Mouse (Mus musculus) brown adipose tissue, adult 24 weeks (tissue): Measurements from ENCODE around the gene Tox2. TPM values are rescaled to one million over a fixed set of nuclear protein-coding genes. Genes with fewer than 3 reads are reported as not detected.

Source experiments
- H3K27ac ChIP-seq: fragments of 200-500 bp; replicated peaks from 2 replicates; pipeline ENCODE4 v1.5.1; 2012; ENCODE audit warnings: low read depth, mild to moderate bottlenecking, low read length
- H3K4me1 ChIP-seq: fragments of 200-500 bp; 2 replicates; pipeline ENCODE4 v1.6.1; 2012; ENCODE audit warnings: low read length, mixed read lengths; ENCODE audit not compliant: control insufficient read depth, insufficient read depth, insufficient read length
- H3K4me3 ChIP-seq: fragments of 200-500 bp; 2 replicates; pipeline ENCODE4 v1.5.1; 2012; ENCODE audit warnings: low read depth, mild to moderate bottlenecking, low read length, moderate library complexity; ENCODE audit not compliant: insufficient read depth
- polyA plus RNA-seq: library from polyadenylated mRNA; stranded (reverse); fragments of >200 nt; gene quantifications from 2 replicates; pipeline ENCODE4 v1.2.4, GENCODE M21; 2012; ENCODE audit not compliant: missing spikeins, insufficient read depth, insufficient read length

Gene Tox2
- polyA plus RNA-seq, 1 experiment, result 0.48 TPM

- H3K27ac ChIP-seq, result no peak overlapping the region
- no peak overlapping the region for H3K4me3 ChIP-seq
- no peaks in the 10 kb centered on the region for H3K4me1 ChIP-seq
Observed at GRCm38 (mm10) chr2:163261362-163262054, 58.6 kb downstream of the Tox2 start.

GRCm38 (mm10) chr2:163262055-163262420 is 59.1 kb downstream of the Tox2 start:
- Histone ChIP-seq H3K27ac (no peak overlapping the region), H3K4me3 (no peak overlapping the region), H3K4me1 (no peaks in the 10 kb centered on the region)

- Histone ChIP-seq H3K4me1 (no peaks in the 10 kb centered on the region), H3K4me3 (no peak overlapping the region), H3K27ac (no peak overlapping the region)
Observed at GRCm38 (mm10) chr2:163267097-163267496, 64.2 kb downstream of the Tox2 start.

GRCm38 (mm10) chr2:163271581-163272492 is 68.9 kb downstream of the Tox2 start:
- H3K4me1 ChIP-seq, result no peaks in the 10 kb centered on the region
- no peak overlapping the region for H3K4me3 ChIP-seq
- no peak overlapping the region for H3K27ac ChIP-seq

- Histone ChIP-seq H3K4me3 (no peak overlapping the region), H3K4me1 (no peaks in the 10 kb centered on the region), H3K27ac (no peak overlapping the region)
Observed at GRCm38 (mm10) chr2:163273815-163274214, 70.9 kb downstream of the Tox2 start.

- Histone ChIP-seq H3K27ac (no peak overlapping the region), H3K4me1 (no peaks in the 10 kb centered on the region), H3K4me3 (no peak overlapping the region)
Observed at GRCm38 (mm10) chr2:163275986-163276385, 73.1 kb downstream of the Tox2 start.

GRCm38 (mm10) chr2:163277979-163278378 is 75.1 kb downstream of the Tox2 start:
- no peak overlapping the region for H3K4me3 ChIP-seq
- no peak overlapping the region for H3K27ac ChIP-seq
- no peaks in the 10 kb centered on the region for H3K4me1 ChIP-seq

GRCm38 (mm10) chr2:163280636-163281322 is 77.9 kb downstream of the Tox2 start:
- H3K4me3 ChIP-seq, result no peak overlapping the region
- no peak overlapping the region for H3K27ac ChIP-seq
- H3K4me1 ChIP-seq, result no peaks in the 10 kb centered on the region

- Histone ChIP-seq H3K4me1 (no peaks in the 10 kb centered on the region), H3K4me3 (no peak overlapping the region), H3K27ac (no peak overlapping the region)
Observed at GRCm38 (mm10) chr2:163284856-163285255, 81.9 kb downstream of the Tox2 start.

- no peak overlapping the region for H3K27ac ChIP-seq
- H3K4me3 ChIP-seq, result no peak overlapping the region; the same call in 1 of the 2 replicates
- no peaks in the 10 kb centered on the region for H3K4me1 ChIP-seq
Observed at GRCm38 (mm10) chr2:163285335-163285734, 82.4 kb downstream of the Tox2 start.

- Histone ChIP-seq H3K4me1 (no peaks in the 10 kb centered on the region), H3K27ac (no peak overlapping the region), H3K4me3 (no peak overlapping the region)
Observed at GRCm38 (mm10) chr2:163285762-163286161, 82.8 kb downstream of the Tox2 start.

- H3K4me1 ChIP-seq, result no peaks in the 10 kb centered on the region
- no peak overlapping the region for H3K4me3 ChIP-seq
- H3K27ac ChIP-seq, result no peak overlapping the region
Observed at GRCm38 (mm10) chr2:163288881-163289379, 86.0 kb downstream of the Tox2 start.

- H3K4me1 ChIP-seq, result no peaks in the 10 kb centered on the region
- H3K27ac ChIP-seq, result no peak overlapping the region
- H3K4me3 ChIP-seq, result no peak overlapping the region
Observed at GRCm38 (mm10) chr2:163296999-163297630, 94.2 kb downstream of the Tox2 start.

- Histone ChIP-seq H3K27ac (no peak overlapping the region), H3K4me1 (no peaks in the 10 kb centered on the region), H3K4me3 (no peak overlapping the region)
Observed at GRCm38 (mm10) chr2:163300069-163301060, 97.4 kb downstream of the Tox2 start.
